Mouse (Mus musculus): Measurements from ENCODE around the gene Ephb2. TPM values are rescaled to one million over a fixed set of nuclear protein-coding genes. Genes with fewer than 3 reads are reported as not detected.

Gene Ephb2
- polyA plus RNA-seq, 1 experiment from 2014 or later: 21.5 TPM

GRCm38 (mm10) chr4:136638230-136638750 lies 197.5 kb downstream of the Ephb2 start:
- WGBS: 35% methylated on average over 7 of the region's 7 CpGs
- Histone ChIP-seq H3K9me3 (peaks cover 7% of the 10 kb centered on the region; the same call in 1 of the 2 replicates), H3K4me3 (peak overlapping the region; percentile 60), H3K36me3 (no peaks in the 10 kb centered on the region), H3K27me3 (ENCODE audit: insufficient read depth, poor library complexity, severe bottlenecking) (peaks cover 54% of the 10 kb centered on the region), H3K4me1 (replicated peaks) (peaks cover 28% of the 10 kb centered on the region), H3K27ac (peak overlapping the region; percentile 82)
- no peak for DNase-seq (ENCODE audit: low spot score)

GRCm38 (mm10) chr4:136637563-136638229 lies 198.1 kb downstream of the Ephb2 start:
- WGBS: 3% methylated on average over 76 of the region's 76 CpGs

GRCm38 (mm10) chr4:136636983-136637562 lies 198.7 kb downstream of the Ephb2 start:
- Histone ChIP-seq H3K27me3 (ENCODE audit: insufficient read depth, poor library complexity, severe bottlenecking) (peaks cover 54% of the 10 kb centered on the region), H3K27ac (peak overlapping the region; percentile 82)

More at GRCm38 (mm10) chr4:136637563-136638229, 198.1 kb downstream of the Ephb2 start:
- H3K27me3 ChIP-seq (ENCODE audit: insufficient read depth, poor library complexity, severe bottlenecking): peaks cover 54% of the 10 kb centered on the region
- H3K4me3 ChIP-seq: peak overlapping the region; percentile 60
- H3K9me3 ChIP-seq: peaks cover 7% of the 10 kb centered on the region; the same call in 1 of the 2 replicates
- peaks cover 28% of the 10 kb centered on the region for H3K4me1 ChIP-seq (replicated peaks)
- H3K27ac ChIP-seq: peak overlapping the region; percentile 82
- H3K36me3 ChIP-seq: no peaks in the 10 kb centered on the region
- peak; percentile 47 for DNase-seq (ENCODE audit: low spot score)

GRCm38 (mm10) chr4:136636511-136636910 lies 199.3 kb downstream of the Ephb2 start:
- no peak overlapping the region for H3K27ac ChIP-seq
- H3K9me3 ChIP-seq: peaks cover 7% of the 10 kb centered on the region; the same call in 1 of the 2 replicates
- WGBS: 61% methylated on average over 5 of the region's 5 CpGs
- no peak for DNase-seq (ENCODE audit: low spot score)
- H3K36me3 ChIP-seq: no peaks in the 10 kb centered on the region
- no peak overlapping the region for H3K4me3 ChIP-seq
- peaks cover 54% of the 10 kb centered on the region for H3K27me3 ChIP-seq (ENCODE audit: insufficient read depth, poor library complexity, severe bottlenecking)
- peaks cover 28% of the 10 kb centered on the region for H3K4me1 ChIP-seq (replicated peaks)

More at GRCm38 (mm10) chr4:136636983-136637562, 198.7 kb downstream of the Ephb2 start:
- peak; percentile 39 for DNase-seq (ENCODE audit: low spot score)
- WGBS: 16% methylated on average over 37 of the region's 37 CpGs
- Histone ChIP-seq H3K9me3 (peaks cover 7% of the 10 kb centered on the region; the same call in 1 of the 2 replicates), H3K4me1 (replicated peaks) (peaks cover 28% of the 10 kb centered on the region), H3K36me3 (no peaks in the 10 kb centered on the region), H3K4me3 (peak overlapping the region; percentile 60)

- peaks cover 28% of the 10 kb centered on the region for H3K4me1 ChIP-seq (replicated peaks)
- no peak overlapping the region for H3K27ac ChIP-seq
- peaks cover 54% of the 10 kb centered on the region for H3K27me3 ChIP-seq (ENCODE audit: insufficient read depth, poor library complexity, severe bottlenecking)
- peaks cover 7% of the 10 kb centered on the region; the same call in 1 of the 2 replicates for H3K9me3 ChIP-seq
- DNase-seq (ENCODE audit: low spot score): no peak
- no peak overlapping the region for H3K4me3 ChIP-seq
- no peaks in the 10 kb centered on the region for H3K36me3 ChIP-seq
These were observed 199.8 kb downstream of the Ephb2 start for GRCm38 (mm10) chr4:136635995-136636394.

- 0 out of 2 replicates have a peak, but pooled peaks cover 4% of the 10 kb centered on the region for H3K4me1 ChIP-seq (replicated peaks)
- H3K27ac ChIP-seq: no peak overlapping the region
- peaks cover 11% of the 10 kb centered on the region for H3K27me3 ChIP-seq (ENCODE audit: insufficient read depth, poor library complexity, severe bottlenecking)
- peaks cover 7% of the 10 kb centered on the region; the same call in 1 of the 2 replicates for H3K9me3 ChIP-seq
- no peak overlapping the region for H3K4me3 ChIP-seq
- 89% methylated on average over 11 of the region's 11 CpGs for WGBS
- no peak for DNase-seq (ENCODE audit: low spot score)
- H3K36me3 ChIP-seq: no peaks in the 10 kb centered on the region
These were observed 204.4 kb downstream of the Ephb2 start for GRCm38 (mm10) chr4:136631237-136631994.

GRCm38 (mm10) chr4:136626590-136626989 lies 209.2 kb downstream of the Ephb2 start:
- WGBS: 75% methylated on average over 6 of the region's 6 CpGs
- Histone ChIP-seq H3K36me3 (no peaks in the 10 kb centered on the region), H3K4me1 (replicated peaks) (0 out of 2 replicates have a peak, but pooled peaks cover 4% of the 10 kb centered on the region), H3K9me3 (no peaks in the 10 kb centered on the region), H3K4me3 (no peak overlapping the region), H3K27me3 (ENCODE audit: insufficient read depth, poor library complexity, severe bottlenecking) (peaks cover 3% of the 10 kb centered on the region; the same call in 1 of the 2 replicates), H3K27ac (no peak overlapping the region)
- DNase-seq (ENCODE audit: low spot score): no peak

- H3K4me1 ChIP-seq (replicated peaks): peaks cover 12% of the 10 kb centered on the region
- DNase-seq (ENCODE audit: low spot score): no peak
- no peak within 1 kb of the TSS for H3K4me3 ChIP-seq
- peaks cover 3% of the 10 kb centered on the region; the same call in 1 of the 2 replicates for H3K27me3 ChIP-seq (ENCODE audit: insufficient read depth, poor library complexity, severe bottlenecking)
- no peaks in the 10 kb centered on the region for H3K36me3 ChIP-seq
- no peak within 1 kb of the TSS for H3K27ac ChIP-seq
- H3K9me3 ChIP-seq: no peaks in the 10 kb centered on the region
- 48% methylated on average over 6 of the region's 6 CpGs for WGBS
These were observed 213.4 kb downstream of the Ephb2 start, which contains the start of gene Lactbl1 for GRCm38 (mm10) chr4:136622388-136622787. Gene Lactbl1 (plus strand): TSS chr4:136622621.

- Histone ChIP-seq H3K4me1 (replicated peaks) (peaks cover 12% of the 10 kb centered on the region), H3K4me3 (no peak overlapping the region), H3K9me3 (no peaks in the 10 kb centered on the region), H3K27ac (no peak overlapping the region), H3K27me3 (ENCODE audit: insufficient read depth, poor library complexity, severe bottlenecking) (peaks cover 3% of the 10 kb centered on the region; the same call in 1 of the 2 replicates), H3K36me3 (no peaks in the 10 kb centered on the region)
- no peak for DNase-seq (ENCODE audit: low spot score)
- 61% methylated on average over 5 of the region's 5 CpGs for WGBS
These were observed 213.8 kb downstream of the Ephb2 start for GRCm38 (mm10) chr4:136621956-136622355.

GRCm38 (mm10) chr4:136621336-136621735 lies 214.5 kb downstream of the Ephb2 start:
- DNase-seq (ENCODE audit: low spot score): no peak
- Histone ChIP-seq H3K9me3 (no peaks in the 10 kb centered on the region), H3K27ac (no peak overlapping the region), H3K27me3 (ENCODE audit: insufficient read depth, poor library complexity, severe bottlenecking) (peaks cover 3% of the 10 kb centered on the region; the same call in 1 of the 2 replicates), H3K36me3 (no peaks in the 10 kb centered on the region), H3K4me3 (no peak overlapping the region), H3K4me1 (replicated peaks) (peaks cover 12% of the 10 kb centered on the region)
- WGBS: 3% methylated on average over 1 of the region's 1 CpGs

GRCm38 (mm10) chr4:136613657-136614056 lies 222.1 kb downstream of the Ephb2 start:
- no peak overlapping the region for H3K4me3 ChIP-seq
- H3K36me3 ChIP-seq: no peaks in the 10 kb centered on the region
- H3K27ac ChIP-seq: no peak overlapping the region
- WGBS: 76% methylated on average over 7 of the region's 7 CpGs
- H3K27me3 ChIP-seq (ENCODE audit: insufficient read depth, poor library complexity, severe bottlenecking): no peaks in the 10 kb centered on the region
- peaks cover 9% of the 10 kb centered on the region for H3K4me1 ChIP-seq (replicated peaks)
- no peaks in the 10 kb centered on the region for H3K9me3 ChIP-seq
- no peak for DNase-seq (ENCODE audit: low spot score)

GRCm38 (mm10) chr4:136610387-136610856 lies 225.4 kb downstream of the Ephb2 start, which contains the start of gene Tex46:
Gene Tex46 (plus strand): TSS chr4:136610437.
- Histone ChIP-seq H3K4me3 (no peak within 1 kb of the TSS), H3K36me3 (no peaks in the 10 kb centered on the region), H3K9me3 (no peaks in the 10 kb centered on the region), H3K4me1 (replicated peaks) (0 out of 2 replicates have a peak, but pooled peaks cover 5% of the 10 kb centered on the region), H3K27ac (no peak within 1 kb of the TSS), H3K27me3 (ENCODE audit: insufficient read depth, poor library complexity, severe bottlenecking) (no peaks in the 10 kb centered on the region)
- DNase-seq (ENCODE audit: low spot score): no peak
- WGBS: 64% methylated on average over 4 of the region's 4 CpGs

Data from hindbrain, embryonic 10.5 days (tissue).